Mouse (Mus musculus) kidney, adult 2 months (tissue): ENCODE results near the gene Plch2. TPM values are rescaled to one million over a fixed set of nuclear protein-coding genes. Genes with fewer than 3 reads are reported as not detected.

Source experiments
- DNase-seq: peaks from one replicate; pipeline ENCODE4 v3.0.0; 2021
- H3K27ac ChIP-seq: fragments of 200-500 bp; 2 replicates; pipeline ENCODE4 v1.5.1; 2012; ENCODE audit warnings: low read depth, low read length, control low read depth, inconsistent platforms; ENCODE audit not compliant: insufficient read depth
- H3K27me3 ChIP-seq: fragments of 200-500 bp; replicated peaks from 2 replicates; pipeline ENCODE4 v1.6.1; 2012; ENCODE audit warnings: mild to moderate bottlenecking, moderate library complexity, low read length, inconsistent platforms; ENCODE audit not compliant: control insufficient read depth, insufficient read depth
- H3K36me3 ChIP-seq: fragments of 200-500 bp; 2 replicates; pipeline ENCODE4 v1.6.1; 2012; ENCODE audit warnings: mild to moderate bottlenecking, moderate library complexity, low read length, inconsistent platforms; ENCODE audit not compliant: control insufficient read depth, insufficient read depth
- H3K4me1 ChIP-seq: fragments of 200-500 bp; 2 replicates; pipeline ENCODE4 v1.6.1; 2011; ENCODE audit warnings: low read length; ENCODE audit not compliant: control insufficient read depth, insufficient read depth
- H3K4me3 ChIP-seq: fragments of 200-500 bp; 2 replicates; pipeline ENCODE4 v1.5.1; 2011; ENCODE audit warnings: mild to moderate bottlenecking, low read depth, low read length, control low read depth; ENCODE audit not compliant: insufficient read depth
- CTCF ChIP-seq: fragments of 200-500 bp; conservative IDR thresholded peaks from 2 replicates; pipeline ENCODE4 v1.5.1; 2011; ENCODE audit warnings: low read depth, mild to moderate bottlenecking, control low read depth, low read length, moderate library complexity, mixed read lengths; ENCODE audit not compliant: insufficient read depth, insufficient read length
- POLR2A ChIP-seq: fragments of 200-500 bp; IDR thresholded peaks from one replicate; pipeline ENCODE4 v1.6.1; 2011; ENCODE audit warnings: low read depth, low read length, control low read depth
- WGBS: fragments of 180-500 bp; shearing (Covaris S2); methylation state at CpG from one replicate; pipeline ENCODE4 v1.1.7; 2018; 5-methylcytosine and 5-hydroxymethylcytosine counted together
- polyA plus RNA-seq: library from polyadenylated mRNA; depleted of rRNA; stranded (reverse); fragments of >200 nt; gene quantifications from 2 replicates; pipeline ENCODE4 v1.2.3, GENCODE M21; 2012

Plch2 gene
- polyA plus RNA-seq, 1 experiment, result 0.52 TPM

DNA sequence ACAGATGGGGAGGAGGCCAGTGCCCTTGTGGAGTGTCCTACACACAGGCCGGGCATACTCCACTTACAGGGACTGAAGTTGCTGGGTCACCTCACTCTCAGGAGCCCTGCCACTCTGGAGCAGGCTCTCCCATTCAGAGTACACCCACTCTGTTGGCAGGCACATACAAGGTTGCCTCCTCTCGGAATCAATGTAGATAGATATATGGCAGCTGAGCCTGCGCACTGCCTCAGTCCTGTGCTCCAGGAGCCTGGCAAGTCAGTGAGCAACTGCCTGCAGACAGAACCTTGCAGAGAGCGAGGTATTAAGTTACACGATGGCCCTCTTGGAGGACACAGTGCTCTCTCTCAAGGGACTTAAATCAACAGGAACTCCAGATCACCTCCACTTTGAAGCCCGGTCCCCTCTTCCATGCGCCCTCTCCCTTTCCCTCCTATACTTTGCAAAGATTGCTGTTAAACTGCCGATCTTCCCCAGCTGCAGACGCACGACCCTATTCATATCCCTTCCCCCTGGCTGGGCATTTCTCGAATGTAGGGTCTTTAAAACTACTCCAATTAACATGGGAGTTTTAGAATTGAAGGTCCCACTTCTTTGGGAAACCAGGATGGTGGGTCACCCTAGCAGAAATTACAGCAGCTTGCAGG lies 93.3 kb downstream of the Plch2 start:
- H3K27me3 ChIP-seq, result peaks cover 5% of the 10 kb centered on the region; the same call in 1 of the 2 replicates
- peaks cover 5% of the 10 kb centered on the region; the same call in 1 of the 2 replicates for H3K4me1 ChIP-seq
- TF ChIP-seq CTCF (no peak), POLR2A (no peak)
- DNase-seq, result no peak
- H3K4me3 ChIP-seq, result peak overlapping the region; percentile 74
- H3K27ac ChIP-seq, result 0 out of 2 replicates have a peak overlapping the region, but pooled peaks have one; percentile 17
- no peaks in the 10 kb centered on the region for H3K36me3 ChIP-seq
- WGBS, result 57% methylated on average over 11 of the region's 11 CpGs

DNA sequence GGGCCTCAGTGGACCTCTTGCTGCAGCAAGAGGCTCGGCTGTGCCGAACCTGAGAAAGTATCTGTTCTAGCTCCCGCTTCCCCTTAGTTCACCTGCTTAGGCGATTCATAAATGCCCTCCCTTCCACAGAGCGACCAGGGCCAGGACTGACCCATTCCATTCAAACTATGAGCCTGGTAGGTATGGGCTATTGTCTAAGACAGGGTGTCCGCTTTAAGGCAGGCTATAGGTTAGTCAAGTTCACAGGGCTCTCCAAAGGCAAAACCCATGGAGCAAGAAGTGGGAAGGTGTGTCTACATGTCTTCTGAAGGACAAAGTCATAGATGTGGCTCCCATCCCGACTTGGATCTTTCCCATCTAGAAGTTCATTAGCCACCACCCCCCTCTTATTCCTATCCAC lies 93.9 kb downstream of the Plch2 start:
- peaks cover 5% of the 10 kb centered on the region; the same call in 1 of the 2 replicates for H3K27me3 ChIP-seq
- peaks cover 5% of the 10 kb centered on the region; the same call in 1 of the 2 replicates for H3K4me1 ChIP-seq
- no peak for DNase-seq
- no peak overlapping the region for H3K4me3 ChIP-seq
- no peaks in the 10 kb centered on the region for H3K36me3 ChIP-seq
- no peak for TF ChIP-seq CTCF
- no peak for TF ChIP-seq POLR2A
- 88% methylated on average over 7 of the region's 7 CpGs for WGBS
- no peak overlapping the region for H3K27ac ChIP-seq

DNA sequence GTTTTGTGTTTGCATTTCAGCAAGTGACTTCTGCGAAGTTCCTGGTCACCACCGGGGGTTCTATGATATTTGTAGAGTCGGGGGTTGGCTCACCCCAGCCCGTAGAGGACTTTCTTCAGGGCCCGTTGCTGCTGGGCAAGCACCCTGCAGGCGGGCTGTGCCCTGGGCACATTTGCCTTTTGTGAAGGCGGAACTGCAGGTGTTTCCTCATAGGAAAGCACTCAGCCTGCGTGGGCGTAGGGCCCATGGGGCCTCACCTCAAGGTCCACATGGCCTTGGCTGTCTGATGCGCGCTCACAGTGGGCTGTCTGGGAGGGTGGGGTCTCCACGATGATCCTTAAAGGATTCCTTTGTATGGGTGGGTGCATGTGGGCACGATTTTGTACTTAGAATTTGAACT lies 94.7 kb downstream of the Plch2 start:
- Histone ChIP-seq H3K4me1 (peaks cover 5% of the 10 kb centered on the region; the same call in 1 of the 2 replicates), H3K4me3 (no peak overlapping the region), H3K27ac (no peak overlapping the region), H3K36me3 (no peaks in the 10 kb centered on the region), H3K27me3 (peaks cover 5% of the 10 kb centered on the region; the same call in 1 of the 2 replicates)
- no peak for DNase-seq
- 54% methylated on average over 13 of the region's 13 CpGs for WGBS
- TF ChIP-seq POLR2A, result no peak
- no peak for TF ChIP-seq CTCF

DNA sequence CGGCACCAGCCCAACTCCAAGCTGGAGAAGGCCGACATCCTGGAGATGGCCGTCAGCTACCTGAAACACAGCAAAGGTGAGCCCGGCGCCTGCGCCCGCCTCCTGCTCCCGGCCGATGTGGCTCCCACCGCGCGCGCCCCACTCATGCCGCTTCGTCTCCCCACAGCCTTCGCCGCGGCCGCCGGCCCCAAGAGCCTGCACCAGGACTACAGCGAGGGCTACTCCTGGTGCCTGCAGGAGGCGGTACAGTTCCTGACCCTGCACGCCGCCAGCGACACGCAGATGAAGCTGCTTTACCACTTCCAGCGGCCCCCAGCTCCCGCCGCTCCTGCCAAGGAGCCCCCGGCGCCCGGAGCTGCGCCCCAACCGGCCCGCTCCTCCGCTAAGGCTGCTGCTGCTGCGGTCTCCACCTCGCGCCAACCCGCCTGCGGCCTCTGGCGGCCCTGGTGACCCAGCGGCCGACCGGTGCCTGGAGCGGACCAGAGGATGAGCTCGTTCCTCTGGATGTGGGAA lies 95.3 kb downstream of the Plch2 start:
- peaks cover 5% of the 10 kb centered on the region; the same call in 1 of the 2 replicates for H3K4me1 ChIP-seq
- H3K27me3 ChIP-seq, result peaks cover 5% of the 10 kb centered on the region; the same call in 1 of the 2 replicates
- H3K27ac ChIP-seq, result no peak overlapping the region

DNA sequence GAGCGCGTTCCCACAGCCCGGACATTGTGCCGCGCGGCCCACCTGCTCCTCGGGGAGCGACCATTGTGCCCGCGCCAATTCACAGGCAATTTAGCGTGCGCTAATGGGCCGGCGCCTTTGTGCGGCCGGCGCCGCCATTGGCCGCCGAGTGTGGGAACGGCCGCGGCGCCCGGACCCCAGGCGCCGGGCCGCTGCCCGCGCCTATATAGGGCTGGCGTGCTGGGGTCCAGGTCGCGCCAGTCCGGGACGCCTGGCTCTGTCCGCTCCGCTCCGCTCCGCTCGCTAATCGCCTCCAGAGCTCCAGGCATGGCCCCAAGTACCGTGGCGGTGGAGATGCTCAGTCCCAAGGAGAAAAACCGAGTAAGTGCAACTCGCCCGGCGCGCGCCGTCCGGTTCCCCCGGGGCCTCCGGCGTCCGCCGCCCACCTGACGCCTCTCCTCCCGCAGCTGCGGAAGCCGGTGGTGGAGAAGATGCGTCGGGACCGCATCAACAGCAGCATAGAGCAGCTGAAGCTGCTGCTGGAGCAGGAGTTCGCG lies 95.8 kb downstream of the Plch2 start, which contains the start of gene Hes5:
TSS of gene Hes5 (plus strand) at position 234 of the 536 bp plus-strand sequence.
- TF ChIP-seq CTCF (no peak), POLR2A (no peak)
- Histone ChIP-seq H3K27ac (no peak within 1 kb of the TSS), H3K4me1 (peaks cover 5% of the 10 kb centered on the region; the same call in 1 of the 2 replicates), H3K4me3 (peak within 1 kb of the TSS; percentile 47), H3K36me3 (no peaks in the 10 kb centered on the region), H3K27me3 (peaks cover 5% of the 10 kb centered on the region; the same call in 1 of the 2 replicates)
- WGBS, result 2% methylated on average over 65 of the region's 65 CpGs
- DNase-seq, result no peak

More for the DNA sequence above, 95.3 kb downstream of the Plch2 start:
- H3K36me3 ChIP-seq, result no peaks in the 10 kb centered on the region
- 2% methylated on average over 47 of the region's 47 CpGs for WGBS
- TF ChIP-seq POLR2A (no peak), CTCF (no peak)
- peak; percentile 31 for DNase-seq
- H3K4me3 ChIP-seq, result peak overlapping the region; percentile 47

DNA sequence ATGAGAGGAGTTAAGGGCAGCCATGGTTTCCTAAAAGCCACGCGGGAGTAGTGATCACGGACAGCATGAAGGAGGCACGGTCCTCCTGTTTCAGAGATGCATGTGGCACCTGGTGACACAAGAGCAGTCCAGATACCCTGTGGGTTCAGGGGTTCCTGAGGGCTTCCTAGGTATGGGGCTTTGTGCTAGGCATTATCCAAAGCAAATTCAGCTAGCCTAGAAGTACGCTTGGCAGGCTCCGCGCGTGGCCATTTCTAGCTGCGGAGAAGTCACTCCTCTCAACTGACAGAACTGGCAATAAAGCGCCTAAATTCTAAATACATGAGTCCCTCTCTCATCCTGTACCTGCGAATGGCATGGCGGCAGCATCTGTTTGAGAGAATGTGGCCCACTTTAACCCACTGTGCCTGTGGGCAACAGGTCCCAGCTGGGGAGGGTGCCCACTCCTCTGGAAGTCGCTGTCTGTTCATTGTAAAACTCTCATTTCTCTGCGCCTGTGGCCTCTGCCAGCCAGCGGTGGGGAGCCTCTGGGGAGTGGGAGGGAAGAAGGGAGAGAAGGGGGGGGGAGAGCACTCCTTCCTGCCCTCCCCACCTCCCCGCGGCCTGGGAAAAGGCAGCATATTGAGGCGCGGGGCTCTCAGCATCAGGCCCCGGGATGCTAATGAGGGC lies 96.4 kb downstream of the Plch2 start:
- H3K4me3 ChIP-seq, result peak overlapping the region; percentile 47; the same call in 1 of the 2 replicates
- no peaks in the 10 kb centered on the region for H3K36me3 ChIP-seq
- TF ChIP-seq CTCF (no peak), POLR2A (no peak)
- 0 out of 2 replicates have a peak, but pooled peaks cover 4% of the 10 kb centered on the region for H3K4me1 ChIP-seq
- WGBS, result 43% methylated on average over 20 of the region's 20 CpGs
- H3K27ac ChIP-seq, result no peak overlapping the region
- peaks cover 5% of the 10 kb centered on the region; the same call in 1 of the 2 replicates for H3K27me3 ChIP-seq
- DNase-seq, result no peak

DNA sequence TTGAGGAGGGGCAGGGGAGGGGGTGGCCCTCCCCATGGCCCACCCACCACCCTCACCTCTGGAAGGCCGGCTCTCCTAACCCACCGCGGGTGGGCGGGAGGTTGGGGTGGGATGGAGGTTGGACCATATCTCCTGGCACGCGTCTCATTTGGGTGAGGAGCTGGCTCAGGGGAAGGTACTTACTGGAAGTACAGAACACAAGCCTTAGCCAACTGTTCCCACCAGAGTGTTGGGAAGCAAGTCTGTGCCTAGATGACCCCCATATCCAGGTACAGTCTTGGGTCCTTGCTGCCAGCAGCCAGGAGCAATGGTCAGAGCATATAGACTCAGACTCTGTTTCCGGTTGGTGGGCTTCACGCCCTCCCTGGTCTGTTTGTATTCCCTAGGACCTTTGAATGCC lies 98.0 kb downstream of the Plch2 start:
- no peak for TF ChIP-seq CTCF
- Histone ChIP-seq H3K4me3 (no peak overlapping the region), H3K36me3 (no peaks in the 10 kb centered on the region), H3K27me3 (peaks cover 5% of the 10 kb centered on the region; the same call in 1 of the 2 replicates), H3K27ac (no peak overlapping the region), H3K4me1 (no peaks in the 10 kb centered on the region)
- DNase-seq, result no peak
- 24% methylated on average over 8 of the region's 8 CpGs for WGBS
